Mouse (Mus musculus) spleen, postnatal 36 days (tissue): ENCODE results near the gene Phf24.
A peak's percentile ranks its signal among the peaks of the same experiment; 100 is the strongest.

Source experiments
- DNase-seq, 2 experiments: peaks; one replicate each; pipeline ENCODE4 v3.0.0; 2022; ENCODE audit warnings: low spot score in 2 of 2, mixed read lengths in 1 of 2

Phf24 gene

DNA sequence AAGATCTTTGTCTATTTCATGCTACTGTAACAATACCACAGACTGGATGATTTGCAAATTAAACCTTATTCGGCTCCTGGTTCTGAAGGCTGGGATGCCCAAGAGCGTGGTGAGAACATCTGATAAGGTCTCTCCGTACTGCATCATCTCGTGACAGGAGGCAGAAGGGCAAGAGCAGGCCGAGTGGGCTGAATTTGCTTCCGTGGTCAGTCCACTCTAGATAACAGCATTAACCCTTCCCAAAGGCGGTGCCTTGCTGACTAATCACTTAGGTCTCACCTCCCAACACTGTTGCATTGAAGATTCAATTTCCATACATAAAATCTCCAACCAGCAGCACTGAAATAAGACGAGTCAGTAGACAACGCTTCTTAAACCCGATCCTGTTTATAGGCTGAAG lies 3.1 kb upstream of the Phf24 start:
- DNase-seq: no peak

GRCm38 (mm10) chr4:42915311-42915710 lies 1.1 kb upstream of the Phf24 start:
- DNase-seq: no peak

GRCm38 (mm10) chr4:42915966-42916365 lies 494 bp upstream of the Phf24 start:
- no peak for DNase-seq

GRCm38 (mm10) chr4:42917402-42917774 lies 928 bp downstream of the Phf24 start:
- DNase-seq: no peak

GRCm38 (mm10) chr4:42920726-42921125 lies 4.3 kb downstream of the Phf24 start:
- DNase-seq: no peak

- DNase-seq: no peak
These were observed 5.1 kb downstream of the Phf24 start for GRCm38 (mm10) chr4:42921536-42921935.

DNA sequence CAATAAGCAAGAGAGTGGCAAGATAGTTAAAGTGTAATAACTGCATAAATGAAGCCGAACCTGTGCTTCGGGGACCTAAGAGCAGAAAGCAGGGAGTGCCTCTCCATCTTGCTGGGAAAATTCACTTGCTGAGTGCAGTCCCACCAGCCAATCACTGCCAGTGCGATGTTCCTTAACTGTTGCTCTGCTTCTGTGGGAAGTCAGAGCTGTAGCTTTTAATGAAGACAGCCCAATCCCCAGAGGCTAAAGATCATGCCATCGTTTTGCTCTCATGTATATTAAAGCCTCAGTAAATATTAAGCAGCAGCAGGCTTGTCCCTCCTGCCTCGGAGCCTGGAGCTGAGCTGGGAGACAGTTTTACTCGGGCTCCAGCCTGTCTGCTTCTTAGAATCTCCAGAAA lies 5.6 kb downstream of the Phf24 start:
- no peak for DNase-seq

DNA sequence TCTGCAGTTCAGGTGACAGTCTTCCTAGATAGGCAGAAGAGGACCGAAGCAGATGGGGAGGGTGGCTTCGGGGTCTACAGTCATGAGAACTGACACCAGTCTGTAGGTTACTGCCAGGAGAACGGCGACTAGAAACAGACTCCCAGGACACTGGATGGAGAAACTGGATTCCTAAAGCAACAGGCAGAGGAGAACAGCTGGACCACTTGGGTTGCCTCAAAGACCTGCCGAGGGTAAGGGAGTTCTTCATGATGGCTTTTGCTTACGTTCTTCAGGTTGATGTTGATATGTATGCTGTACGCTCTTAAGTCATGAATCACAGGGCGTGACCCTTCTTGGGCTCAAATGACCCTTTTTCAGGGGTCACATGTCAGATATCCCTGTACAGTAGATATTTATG lies 6.0 kb downstream of the Phf24 start:
- no peak for DNase-seq

DNA sequence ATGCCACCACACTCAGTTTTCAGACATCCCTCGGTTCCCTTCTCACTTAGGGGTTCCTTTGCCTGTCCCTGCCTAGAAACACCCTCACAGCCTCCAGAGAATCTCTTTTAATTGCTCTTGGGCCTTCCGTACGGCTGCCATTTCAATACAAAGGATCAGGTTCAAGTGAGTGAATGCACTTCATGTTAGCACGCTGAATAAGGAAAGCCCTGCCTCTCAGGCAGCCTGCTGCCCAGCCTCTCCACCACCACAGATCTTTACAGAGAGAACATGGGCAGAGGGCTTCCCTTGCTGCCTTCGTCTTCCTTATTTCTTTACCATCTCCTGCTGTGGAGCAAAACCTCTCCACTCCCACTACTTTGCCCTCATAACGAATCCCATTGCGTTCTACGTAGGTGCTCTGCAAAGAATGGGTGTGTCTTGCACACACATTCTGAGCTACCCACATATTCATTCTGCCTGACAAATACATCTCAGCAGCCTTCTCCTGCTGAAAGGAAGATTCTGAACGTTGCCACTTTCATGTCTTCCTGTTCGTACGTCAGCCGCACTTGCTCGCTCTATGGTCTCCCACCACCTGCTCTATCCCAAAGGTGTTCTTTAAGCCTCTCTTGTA lies 7.7 kb downstream of the Phf24 start:
- DNase-seq: no peak

- no peak for DNase-seq
These were observed 11.7 kb downstream of the Phf24 start for GRCm38 (mm10) chr4:42928209-42928608.

DNA sequence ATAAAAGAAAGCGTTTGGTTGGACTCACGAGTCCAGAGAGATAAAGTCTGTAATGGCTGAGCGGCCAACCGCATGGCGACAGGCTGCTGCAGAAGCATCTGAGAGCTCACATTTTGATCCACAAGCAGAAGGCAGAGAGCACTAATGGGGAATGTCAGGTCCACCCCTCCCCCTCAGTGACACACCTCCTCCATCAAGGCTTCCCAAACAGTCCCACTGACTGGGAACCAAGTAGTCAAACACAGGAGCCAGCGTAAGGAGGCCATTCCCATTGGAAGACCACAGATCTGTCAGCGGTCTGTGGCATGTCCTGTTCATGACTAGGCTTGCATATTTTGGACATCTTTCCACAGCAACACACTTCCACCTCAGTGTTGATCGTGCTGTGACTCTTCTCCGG lies 12.5 kb downstream of the Phf24 start:
- no peak for DNase-seq

- DNase-seq: no peak
These were observed 15.9 kb downstream of the Phf24 start for GRCm38 (mm10) chr4:42932229-42932969.

DNA sequence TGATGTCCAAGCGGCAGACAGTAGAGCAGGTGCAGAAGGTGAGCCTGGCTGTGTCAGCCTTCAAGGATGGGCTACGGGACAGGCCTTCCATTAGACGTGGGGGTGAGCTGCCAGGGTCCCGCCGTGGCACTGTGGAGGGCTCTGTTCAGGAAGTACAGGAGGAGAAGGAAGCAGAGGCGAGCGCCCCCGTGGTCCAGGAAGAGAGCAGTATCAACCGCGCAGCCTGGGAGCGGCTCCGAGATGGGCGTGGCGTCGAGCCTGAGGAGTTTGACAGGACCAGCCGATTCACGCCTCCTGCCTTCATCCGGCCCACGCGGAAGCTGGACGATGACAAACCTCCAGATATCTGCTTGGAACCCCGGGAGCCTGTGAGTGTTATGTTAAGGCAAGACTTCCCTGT lies 17.2 kb downstream of the Phf24 start:
- no peak for DNase-seq

DNA sequence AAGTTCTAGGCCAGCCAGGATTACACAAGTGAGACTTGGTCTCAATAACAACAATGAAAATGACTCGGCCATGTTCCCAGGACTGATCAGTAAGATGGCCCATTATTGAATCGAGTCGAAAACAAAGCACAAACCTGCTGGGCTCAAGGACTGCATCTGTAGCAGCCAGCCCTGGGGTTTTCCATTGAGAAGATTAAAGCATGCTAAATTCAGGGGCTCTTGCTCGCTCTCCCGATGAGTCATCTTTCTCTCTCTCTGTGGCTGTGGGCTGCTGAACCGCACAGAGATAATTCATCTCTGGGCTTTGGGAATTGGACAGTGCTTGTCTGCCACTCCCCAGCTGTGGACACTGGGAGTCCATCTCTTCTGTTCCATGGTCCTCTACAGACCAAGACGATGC lies 24.9 kb downstream of the Phf24 start:
- DNase-seq: no peak

DNA sequence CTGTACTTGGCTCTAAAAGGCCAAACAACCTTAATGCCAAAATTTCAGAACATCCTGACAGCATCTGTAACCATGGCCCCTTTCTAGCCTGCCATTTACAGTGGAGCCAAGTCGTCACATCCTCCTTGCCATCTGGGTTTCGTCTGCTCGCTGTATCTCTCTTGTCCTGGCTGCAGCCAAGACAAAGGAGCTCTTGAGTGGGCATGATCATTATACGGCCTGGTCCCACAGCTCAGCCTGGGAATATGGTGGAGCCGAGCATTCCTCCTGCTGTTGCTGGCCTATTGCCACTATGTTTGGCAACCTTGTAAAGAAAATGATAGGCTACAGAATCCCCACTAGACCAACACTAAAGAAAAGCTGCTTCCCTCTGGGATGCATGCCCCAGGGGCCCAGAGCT lies 26.9 kb downstream of the Phf24 start:
- DNase-seq: no peak

DNA sequence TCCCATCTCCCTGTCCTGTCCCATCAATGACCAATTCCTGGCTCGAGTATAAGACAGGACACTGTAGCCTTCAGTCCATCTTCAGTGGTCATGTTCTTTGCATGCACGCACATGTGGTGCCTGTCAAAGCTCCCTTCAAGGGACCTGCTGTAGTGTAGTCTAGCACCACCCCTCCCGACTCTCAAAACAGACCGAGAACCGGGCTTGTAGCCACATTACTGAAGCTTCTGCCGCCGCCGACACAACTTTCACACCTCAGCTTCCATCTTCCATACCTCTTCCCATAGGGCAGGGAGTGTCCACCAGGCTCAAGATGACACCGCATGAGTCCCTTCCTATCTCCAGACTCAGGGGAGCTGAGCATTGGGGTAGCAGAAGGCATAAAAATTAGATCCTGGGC lies 27.7 kb downstream of the Phf24 start:
- no peak for DNase-seq

GRCm38 (mm10) chr4:42945043-42945442 lies 28.6 kb downstream of the Phf24 start:
- no peak for DNase-seq

DNA sequence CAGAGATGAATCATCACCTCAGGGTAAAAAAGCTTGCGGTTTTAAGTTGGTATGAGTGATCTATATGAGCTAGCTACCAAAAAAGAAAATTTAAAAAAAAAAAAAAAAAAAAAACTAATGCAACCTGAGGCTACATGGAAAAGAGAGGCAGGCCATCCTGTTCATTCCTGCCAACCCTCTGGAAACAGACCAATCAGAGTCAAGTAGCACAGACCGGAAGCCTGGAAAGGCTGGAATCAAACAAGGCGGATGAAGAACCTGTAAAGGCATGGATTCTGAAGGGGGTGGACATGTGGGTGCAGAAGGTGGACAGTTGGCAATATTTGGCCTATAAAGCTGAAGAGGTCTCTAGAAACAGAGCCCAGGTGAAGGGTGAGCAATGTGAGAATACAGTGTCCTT lies 29.0 kb downstream of the Phf24 start:
- no peak for DNase-seq

DNA sequence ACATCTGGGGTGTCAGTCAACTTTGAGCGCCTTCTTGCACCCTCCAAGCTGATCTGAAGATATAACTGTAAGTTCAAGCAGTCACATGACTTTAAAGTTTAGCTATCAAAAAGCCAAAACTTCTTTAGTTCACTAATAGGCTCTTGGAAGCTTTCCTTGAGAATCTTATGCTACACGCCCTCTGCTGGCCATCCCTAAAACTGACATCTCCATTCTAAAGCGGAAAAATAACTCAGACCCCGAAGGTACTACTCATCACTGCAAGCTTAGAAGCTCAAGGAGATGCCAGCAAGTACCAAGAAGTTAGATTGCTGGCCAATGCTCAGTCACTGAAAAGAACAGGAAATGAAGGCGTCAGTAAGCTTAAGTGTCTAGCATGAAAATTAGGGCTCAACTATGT lies 29.5 kb downstream of the Phf24 start:
- no peak for DNase-seq

DNA sequence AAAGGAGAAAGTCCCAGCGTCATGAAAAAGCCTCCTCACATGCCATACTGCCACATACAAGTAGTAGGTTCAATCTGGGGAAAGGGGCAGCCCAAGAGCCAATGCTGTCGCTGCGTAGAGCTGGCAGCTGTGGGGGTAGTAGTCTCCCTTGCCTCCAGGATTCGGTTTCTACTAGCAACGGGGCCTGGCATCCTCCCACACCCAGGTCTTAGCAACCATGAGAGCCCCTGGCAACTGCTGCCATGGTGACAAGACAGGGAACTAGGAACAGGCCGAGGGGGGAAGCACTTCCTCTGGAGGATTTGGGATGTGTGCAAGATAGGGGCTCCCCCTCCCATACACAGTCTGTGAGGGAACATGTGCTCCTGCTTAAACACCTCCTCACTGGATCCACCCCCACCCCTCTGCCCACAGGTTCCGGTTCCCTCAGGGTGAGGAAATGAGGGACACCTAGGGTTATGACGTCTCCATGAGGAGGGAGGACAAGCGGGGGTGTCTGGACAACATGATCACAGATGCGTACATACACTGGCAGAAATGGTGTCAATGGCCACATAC lies 30.4 kb downstream of the Phf24 start:
- DNase-seq: no peak

GRCm38 (mm10) chr4:42948527-42948926 lies 32.1 kb downstream of the Phf24 start:
- DNase-seq: no peak

DNA sequence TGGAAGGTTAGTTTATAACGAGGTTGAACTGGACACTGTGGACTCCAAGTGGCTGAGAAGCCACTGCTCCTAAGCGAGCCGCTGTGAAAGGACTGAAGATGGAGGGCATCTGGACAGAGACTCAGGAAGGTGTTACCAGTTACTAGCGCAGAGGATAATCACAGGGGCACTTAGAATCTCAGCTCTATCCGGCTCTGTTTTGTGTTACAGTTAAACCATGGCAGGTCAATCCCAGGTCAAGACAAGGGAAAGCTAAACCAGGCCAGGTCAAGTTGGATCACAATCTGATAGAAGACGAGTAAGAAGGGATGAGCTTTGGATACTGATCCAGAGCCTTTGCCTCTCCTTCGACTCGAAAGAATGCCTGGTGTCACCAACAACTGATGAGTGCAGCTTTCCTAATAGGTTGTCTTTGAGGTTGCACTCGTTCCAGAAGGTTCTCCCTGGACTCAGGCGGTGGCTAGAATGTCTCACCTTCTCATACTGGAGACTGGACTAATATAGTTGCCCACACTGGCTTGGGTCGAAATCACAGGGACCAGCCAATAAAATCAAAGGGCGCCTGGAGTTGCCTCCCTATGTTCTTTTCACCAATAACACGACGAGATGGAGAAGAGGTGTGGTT lies 32.7 kb downstream of the Phf24 start:
- no peak for DNase-seq

GRCm38 (mm10) chr4:42949676-42950051 lies 33.2 kb downstream of the Phf24 start, which contains the start of gene Dnajb5:
TSS of gene Dnajb5 (plus strand) at chr4:42949814.
- peak; percentile 96 for DNase-seq
